In genomic region chr7:28923865-28924291, GRCm38 (mm10) we compare ENCODE assay signal across 8 mouse cellular contexts. TPM values are rescaled to one million over a fixed set of nuclear protein-coding genes. Genes with fewer than 3 reads are reported as not detected.
DNase-seq lines count a peak whose midpoint lies in the region; ATAC-seq and TF ChIP-seq lines count a peak whose summit lies in the region.

No protein-coding gene starts in this region.

- peaks cover 84% of the 10 kb centered on the region for H3K79me3 ChIP-seq in C2C12 (ENCODE audit: low read depth)

- H3K9me3 ChIP-seq in hindbrain, embryonic 11.5 days (ENCODE audit: control insufficient read depth, low read length), result no peaks in the 10 kb centered on the region
- no peaks in the 10 kb centered on the region for H3K9me3 ChIP-seq in limb, embryonic 14.5 days (ENCODE audit: control insufficient read depth, low read length)
- no peaks in the 10 kb centered on the region for H3K9me3 ChIP-seq in neural tube, embryonic 14.5 days (ENCODE audit: control insufficient read depth, low read length)

- H3K36me3 ChIP-seq in C2C12 (ENCODE audit: control insufficient read depth, insufficient read depth), result peaks cover 43% of the 10 kb centered on the region
- H3K36me3 ChIP-seq in hindbrain, embryonic 11.5 days (ENCODE audit: control insufficient read depth, insufficient read depth, low read length), result no peaks in the 10 kb centered on the region
- peaks cover 17% of the 10 kb centered on the region for H3K36me3 ChIP-seq in limb, embryonic 14.5 days (ENCODE audit: control insufficient read depth, insufficient read depth, low read length)
- H3K36me3 ChIP-seq in neural tube, embryonic 14.5 days (ENCODE audit: control insufficient read depth, insufficient read depth, low read length), result no peaks in the 10 kb centered on the region

- TF ChIP-seq CTCF in C2C12 (IDR thresholded peaks at IDR 0.05; ENCODE audit: control insufficient read depth, insufficient read depth, insufficient read length), result no peak

- peak overlapping the region; percentile 25; the same call in 1 of the 2 replicates for H3K9ac ChIP-seq in hindbrain, embryonic 11.5 days (ENCODE audit: low read depth, low read length)
- H3K9ac ChIP-seq in limb, embryonic 14.5 days (ENCODE audit: low read depth, low read length, severe bottlenecking), result 0 out of 2 replicates have a peak overlapping the region, but pooled peaks have one; percentile 40
- H3K9ac ChIP-seq in neural tube, embryonic 14.5 days (replicated peaks; ENCODE audit: low read depth, low read length), result no peak overlapping the region

- H3K27me3 ChIP-seq in C2C12 (ENCODE audit: control insufficient read depth, insufficient read depth, insufficient read length), result no peaks in the 10 kb centered on the region
- H3K27me3 ChIP-seq in hindbrain, embryonic 11.5 days (ENCODE audit: control insufficient read depth, insufficient read depth, low read length), result no peaks in the 10 kb centered on the region
- no peaks in the 10 kb centered on the region for H3K27me3 ChIP-seq in limb, embryonic 14.5 days (ENCODE audit: control insufficient read depth, insufficient read depth, low read length)
- H3K27me3 ChIP-seq in neural tube, embryonic 14.5 days (ENCODE audit: control insufficient read depth, insufficient read depth, low read length), result no peaks in the 10 kb centered on the region

- peak; percentile 57; the same call in 1 of the 2 replicates for ATAC-seq in hindbrain, embryonic 11.5 days (ENCODE audit: low FRiP score)
- peak; percentile 70 for ATAC-seq in limb, embryonic 14.5 days (ENCODE audit: low FRiP score, low read depth)
- ATAC-seq in neural tube, embryonic 14.5 days (ENCODE audit: low read depth), result no peak
- no peak for ATAC-seq in erythroblast, adult 5-6 weeks (replicated peaks; ENCODE audit: low FRiP score, poor library complexity, severe bottlenecking)

- WGBS in hindbrain, embryonic 11.5 days, result 17% methylated on average over 4 of the region's 4 CpGs
- 6% methylated on average over 4 of the region's 4 CpGs for WGBS in limb, embryonic 14.5 days
- 2% methylated on average over 4 of the region's 4 CpGs for WGBS in neural tube, embryonic 14.5 days

- DNase-seq in embryo, embryonic 10.5 days (ENCODE audit: low spot score), result peak; percentile 73
- DNase-seq in hindbrain, embryonic 11.5 days (ENCODE audit: low spot score), result peak; percentile 54
- peak; percentile 69 for DNase-seq in limb, embryonic 14.5 days (ENCODE audit: low spot score)
- DNase-seq in cerebellum, adult 11-12 months, result no peak
- no peak for DNase-seq in cerebellum, postnatal 25 days

- H3K79me2 ChIP-seq in C2C12 (ENCODE audit: control insufficient read depth, insufficient read depth), result peaks cover 98% of the 10 kb centered on the region

- no peak overlapping the region for H3ac ChIP-seq in C2C12 (ENCODE audit: control insufficient read depth, insufficient read length, low read depth)

- peak overlapping the region; percentile 73 for H3K27ac ChIP-seq in hindbrain, embryonic 11.5 days (ENCODE audit: low read depth, low read length)
- peak overlapping the region; percentile 89 for H3K27ac ChIP-seq in limb, embryonic 14.5 days (replicated peaks; ENCODE audit: low read depth, low read length)
- H3K27ac ChIP-seq in neural tube, embryonic 14.5 days (ENCODE audit: low read depth, low read length), result peak overlapping the region; percentile 35; the same call in 1 of the 2 replicates

- H3K4me1 ChIP-seq in hindbrain, embryonic 11.5 days (replicated peaks; ENCODE audit: control insufficient read depth, insufficient read depth, low read length), result peaks cover 10% of the 10 kb centered on the region; the same call in 1 of the 2 replicates
- H3K4me1 ChIP-seq in limb, embryonic 14.5 days (ENCODE audit: control insufficient read depth, insufficient read depth, low read length), result peaks cover 69% of the 10 kb centered on the region
- H3K4me1 ChIP-seq in neural tube, embryonic 14.5 days (ENCODE audit: control insufficient read depth, insufficient read depth, low read length), result peaks cover 42% of the 10 kb centered on the region

- no peak for TF ChIP-seq POLR2A in limb, embryonic 14.5 days (IDR thresholded peaks at IDR 0.05; ENCODE audit: borderline replicate concordance, extremely low read depth, insufficient read depth, insufficient read length)

- H3K4me3 ChIP-seq in C2C12 (ENCODE audit: insufficient read depth, poor library complexity, severe bottlenecking), result no peak overlapping the region
- no peak overlapping the region for H3K4me3 ChIP-seq in hindbrain, embryonic 11.5 days (ENCODE audit: low read depth, low read length)
- H3K4me3 ChIP-seq in limb, embryonic 14.5 days (replicated peaks; ENCODE audit: low read length), result no peak overlapping the region
- H3K4me3 ChIP-seq in neural tube, embryonic 14.5 days (ENCODE audit: low read depth, low read length), result no peak overlapping the region

- peak overlapping the region; percentile 8 for H3K4me2 ChIP-seq in hindbrain, embryonic 11.5 days (replicated peaks; ENCODE audit: low read depth, low read length)
- H3K4me2 ChIP-seq in limb, embryonic 14.5 days (replicated peaks; ENCODE audit: low read depth, low read length, severe bottlenecking), result peak overlapping the region; percentile 27
- H3K4me2 ChIP-seq in neural tube, embryonic 14.5 days (ENCODE audit: low read depth, low read length), result no peak overlapping the region

TF ChIP-seq in C2C12, 6 proteins besides CTCF, POLR2A, EP300 and RAD21:
- no peak for TF ChIP-seq MYOD1 (IDR thresholded peaks at IDR 0.05; ENCODE audit: control insufficient read depth, insufficient read length, low read depth)
- no peak for TF ChIP-seq USF1 (IDR thresholded peaks at IDR 0.05; ENCODE audit: low read depth)
- TF ChIP-seq FOSL1 (IDR thresholded peaks at IDR 0.05; ENCODE audit: insufficient read depth, low read length, poor library complexity, severe bottlenecking), result peak; percentile 2

RNA-seq across cellular contexts. Expression of gene Actn4, which starts 38.3 kb away (rescaled TPM):
- polyA plus RNA-seq in C2C12 (2012; fragmentation: generic; extraction: Trizol), result 465 TPM
- polyA plus RNA-seq in hindbrain, embryonic 11.5 days (2014; fragmentation: Nextera tagmentation; extraction: Ambion mirVana), result 134 and 157 TPM in 2 replicates
- 268 and 299 TPM in 2 replicates for polyA plus RNA-seq in limb, embryonic 14.5 days (2012; rRNA removed)
- 295 and 304 TPM in 2 replicates for polyA plus RNA-seq in limb, embryonic 14.5 days (2014; fragmentation: Nextera tagmentation; extraction: Ambion mirVana)
- polyA plus RNA-seq in neural tube, embryonic 14.5 days (2014; fragmentation: Nextera tagmentation; extraction: Ambion mirVana), result 109 and 143 TPM in 2 replicates
- 42.0 and 55.3 TPM in 2 replicates for total RNA-seq in erythroblast, adult 5-6 weeks (2015; ENCODE audit: low replicate concordance)
- total RNA-seq in erythroblast, adult 5-6 weeks (2017; ENCODE audit: low replicate concordance), result 45.1 and 45.4 TPM in 2 replicates

RNA-seq across cellular contexts. Expression of gene Capn12, which starts 42.7 kb away (rescaled TPM):
- 0.39 TPM for polyA plus RNA-seq in C2C12 (2012; fragmentation: generic; extraction: Trizol)
- 0.21 and 0.29 TPM in 2 replicates for polyA plus RNA-seq in hindbrain, embryonic 11.5 days (2014; fragmentation: Nextera tagmentation; extraction: Ambion mirVana)
- polyA plus RNA-seq in limb, embryonic 14.5 days (2012; rRNA removed), result 0.19 and 0.25 TPM in 2 replicates
- 0.58 and 0.94 TPM in 2 replicates for polyA plus RNA-seq in limb, embryonic 14.5 days (2014; fragmentation: Nextera tagmentation; extraction: Ambion mirVana)
- polyA plus RNA-seq in neural tube, embryonic 14.5 days (2014; fragmentation: Nextera tagmentation; extraction: Ambion mirVana), result 0.46 and 0.90 TPM in 2 replicates
- not detected in 2 replicates for total RNA-seq in erythroblast, adult 5-6 weeks (2015; ENCODE audit: low replicate concordance)
- 0.26 and 0.42 TPM in 2 replicates for total RNA-seq in erythroblast, adult 5-6 weeks (2017; ENCODE audit: low replicate concordance)

RNA-seq across cellular contexts. Expression of gene Eif3k, which starts 57.8 kb away (rescaled TPM):
- polyA plus RNA-seq in C2C12 (2012; fragmentation: generic; extraction: Trizol), result 429 TPM
- polyA plus RNA-seq in hindbrain, embryonic 11.5 days (2014; fragmentation: Nextera tagmentation; extraction: Ambion mirVana), result 389 and 409 TPM in 2 replicates
- polyA plus RNA-seq in limb, embryonic 14.5 days (2012; rRNA removed), result 473 and 518 TPM in 2 replicates
- polyA plus RNA-seq in limb, embryonic 14.5 days (2014; fragmentation: Nextera tagmentation; extraction: Ambion mirVana), result 450 TPM in 2 replicates
- 316 and 346 TPM in 2 replicates for polyA plus RNA-seq in neural tube, embryonic 14.5 days (2014; fragmentation: Nextera tagmentation; extraction: Ambion mirVana)
- total RNA-seq in erythroblast, adult 5-6 weeks (2015; ENCODE audit: low replicate concordance), result 50.7 and 81.1 TPM in 2 replicates
- 115 and 133 TPM in 2 replicates for total RNA-seq in erythroblast, adult 5-6 weeks (2017; ENCODE audit: low replicate concordance)

RNA-seq across cellular contexts. Expression of gene Map4k1, which starts 58.0 kb away (rescaled TPM):
- 3.6 TPM for polyA plus RNA-seq in C2C12 (2012; fragmentation: generic; extraction: Trizol)
- 4.3 and 5.0 TPM in 2 replicates for polyA plus RNA-seq in hindbrain, embryonic 11.5 days (2014; fragmentation: Nextera tagmentation; extraction: Ambion mirVana)
- polyA plus RNA-seq in limb, embryonic 14.5 days (2012; rRNA removed), result 9.3 and 9.5 TPM in 2 replicates
- polyA plus RNA-seq in limb, embryonic 14.5 days (2014; fragmentation: Nextera tagmentation; extraction: Ambion mirVana), result 6.4 and 7.0 TPM in 2 replicates
- 7.3 and 7.8 TPM in 2 replicates for polyA plus RNA-seq in neural tube, embryonic 14.5 days (2014; fragmentation: Nextera tagmentation; extraction: Ambion mirVana)
- total RNA-seq in erythroblast, adult 5-6 weeks (2015; ENCODE audit: low replicate concordance), result 5.6 and 6.7 TPM in 2 replicates
- total RNA-seq in erythroblast, adult 5-6 weeks (2017; ENCODE audit: low replicate concordance), result 11.3 and 11.8 TPM in 2 replicates

Comparison
In these comparisons a context has a peak if more than half of its experiments do, and no peak if none do; other contexts are left out.
1. DNase-seq: peak in embryo, embryonic 10.5 days (single experiment), hindbrain, embryonic 11.5 days (single experiment) and limb, embryonic 14.5 days (single experiment); none in cerebellum, adult 11-12 months (single experiment) and cerebellum, postnatal 25 days (0 of 2).
2. ATAC-seq: peak in hindbrain, embryonic 11.5 days (single experiment) and limb, embryonic 14.5 days (single experiment); none in neural tube, embryonic 14.5 days (single experiment) and erythroblast, adult 5-6 weeks (single experiment).
3. H3K27ac ChIP-seq: peak in every context shown above with its lines; median percentile 89 in limb, embryonic 14.5 days; 73 in hindbrain, embryonic 11.5 days; 35 in neural tube, embryonic 14.5 days.